Mouse (Mus musculus) bone marrow, adult 2 months (tissue): ENCODE data around the gene Spx. TPM values are rescaled to one million over a fixed set of nuclear protein-coding genes. Genes with fewer than 3 reads are reported as not detected.

Source experiments
- H3K27ac ChIP-seq: fragments of 200-500 bp; 2 replicates; pipeline ENCODE4 v1.5.1; 2012; ENCODE audit warnings: low read depth, mild to moderate bottlenecking, control low read depth, inconsistent platforms, low read length; ENCODE audit not compliant: control insufficient read depth, poor library complexity, insufficient read depth
- H3K4me1 ChIP-seq: fragments of 200-500 bp; 2 replicates; pipeline ENCODE4 v1.6.1; 2011; ENCODE audit warnings: low read length; ENCODE audit not compliant: control insufficient read depth, insufficient read depth
- H3K4me3 ChIP-seq: fragments of 200-500 bp; replicated peaks from 2 replicates; pipeline ENCODE3; 2011; ENCODE audit warnings: mild to moderate bottlenecking, low read depth, low read length, control low read depth; ENCODE audit not compliant: control insufficient read depth
- CTCF ChIP-seq: fragments of 200-500 bp; IDR thresholded peaks from 2 replicates; pipeline ENCODE4 v1.5.1; 2011; ENCODE audit warnings: low read length, control low read depth; ENCODE audit not compliant: control insufficient read depth, insufficient read depth
- POLR2A ChIP-seq: fragments of 200-500 bp; IDR thresholded peaks from 2 replicates; pipeline ENCODE4 v1.6.1; 2011; ENCODE audit warnings: low read depth, mild to moderate bottlenecking, control low read depth, low read length, borderline replicate concordance; ENCODE audit not compliant: control insufficient read depth
- WGBS: fragments of 180-500 bp; shearing (Covaris S2); methylation state at CpG from one replicate; pipeline ENCODE4 v1.1.7; 2018; 5-methylcytosine and 5-hydroxymethylcytosine counted together
- polyA plus RNA-seq: library from polyadenylated mRNA; stranded (reverse); fragments of >200 nt; gene quantifications from 2 replicates; pipeline ENCODE4 v1.2.4, GENCODE M21; 2011; ENCODE audit warnings: low replicate concordance; ENCODE audit not compliant: missing spikeins, insufficient read depth, insufficient read length

The Spx gene
- polyA plus RNA-seq, 1 experiment = not detected

GRCm38 (mm10) chr6:142381615-142382014 is 31.6 kb upstream of the Spx start:
- TF ChIP-seq POLR2A (no peak), CTCF (no peak)
- Histone ChIP-seq H3K27ac (no peak overlapping the region), H3K4me1 (no peaks in the 10 kb centered on the region), H3K4me3 (no peak overlapping the region)
- WGBS = 89% methylated on average over 7 of the region's 7 CpGs

GRCm38 (mm10) chr6:142384521-142384920 is 28.7 kb upstream of the Spx start:
- no peak overlapping the region for H3K4me3 ChIP-seq
- TF ChIP-seq CTCF = no peak
- WGBS = 90% methylated on average over 9 of the region's 9 CpGs
- H3K4me1 ChIP-seq = no peaks in the 10 kb centered on the region
- no peak overlapping the region for H3K27ac ChIP-seq

GRCm38 (mm10) chr6:142386285-142387010 is 26.8 kb upstream of the Spx start:
- TF ChIP-seq POLR2A = no peak
- TF ChIP-seq CTCF = no peak
- WGBS = under 1% methylated on average over 31 of the region's 31 CpGs
- H3K27ac ChIP-seq = peak overlapping the region; percentile 85
- no peaks in the 10 kb centered on the region; the same call in 1 of the 2 replicates for H3K4me1 ChIP-seq
- H3K4me3 ChIP-seq = peak overlapping the region; percentile 99

- H3K4me3 ChIP-seq = peak within 1 kb of the TSS; percentile 99
- under 1% methylated on average over 82 of the region's 87 CpGs for WGBS
- no peak for TF ChIP-seq CTCF
- TF ChIP-seq POLR2A = peak; percentile 66; the same call in 1 of the 2 replicates
- H3K4me1 ChIP-seq = no peaks in the 10 kb centered on the region; the same call in 1 of the 2 replicates
- peak within 1 kb of the TSS; percentile 85 for H3K27ac ChIP-seq
Observed at GRCm38 (mm10) chr6:142387011-142387754, 26.1 kb upstream of the Spx start, which contains the start of the genes Recql and Golt1b. Gene Recql (minus strand): TSS chr6:142387087. Gene Golt1b (plus strand): TSS chr6:142387221.

- Histone ChIP-seq H3K4me3 (peak overlapping the region; percentile 99), H3K27ac (no peak overlapping the region), H3K4me1 (no peaks in the 10 kb centered on the region; the same call in 1 of the 2 replicates)
- 14% methylated on average over 8 of the region's 8 CpGs for whole genome bisulfite sequencing
- no peak for TF ChIP-seq POLR2A
- no peak for TF ChIP-seq CTCF
Observed at GRCm38 (mm10) chr6:142387755-142388271, 25.4 kb upstream of the Spx start.

- no peak overlapping the region for H3K4me3 ChIP-seq
- no peaks in the 10 kb centered on the region; the same call in 1 of the 2 replicates for H3K4me1 ChIP-seq
- H3K27ac ChIP-seq = no peak overlapping the region
- 28% methylated on average over 2 of the region's 2 CpGs for WGBS
- TF ChIP-seq CTCF (no peak), POLR2A (no peak)
Observed at GRCm38 (mm10) chr6:142389101-142389500, 24.1 kb upstream of the Spx start.

- H3K27ac ChIP-seq = no peak overlapping the region
- 67% methylated on average over 5 of the region's 5 CpGs for WGBS
- no peak overlapping the region for H3K4me3 ChIP-seq
- no peaks in the 10 kb centered on the region; the same call in 1 of the 2 replicates for H3K4me1 ChIP-seq
- TF ChIP-seq POLR2A (no peak), CTCF (no peak)
Observed at GRCm38 (mm10) chr6:142392312-142392711, 20.9 kb upstream of the Spx start.

- TF ChIP-seq POLR2A (no peak), CTCF (no peak)
- 64% methylated on average over 5 of the region's 5 CpGs for WGBS
Observed at GRCm38 (mm10) chr6:142394669-142395068, 18.6 kb upstream of the Spx start.

More at GRCm38 (mm10) chr6:142394669-142395068, 18.6 kb upstream of the Spx start:
- Histone ChIP-seq H3K27ac (no peak overlapping the region), H3K4me3 (no peak overlapping the region), H3K4me1 (no peaks in the 10 kb centered on the region; the same call in 1 of the 2 replicates)
